Mouse (Mus musculus): ENCODE data around the gene Sorbs2. TPM values are rescaled to one million over a fixed set of nuclear protein-coding genes. Genes with fewer than 3 reads are reported as not detected.

The Sorbs2 gene
- total RNA-seq, 2 experiments from 2014 or later = 32.8 to 80.8 TPM

DNA sequence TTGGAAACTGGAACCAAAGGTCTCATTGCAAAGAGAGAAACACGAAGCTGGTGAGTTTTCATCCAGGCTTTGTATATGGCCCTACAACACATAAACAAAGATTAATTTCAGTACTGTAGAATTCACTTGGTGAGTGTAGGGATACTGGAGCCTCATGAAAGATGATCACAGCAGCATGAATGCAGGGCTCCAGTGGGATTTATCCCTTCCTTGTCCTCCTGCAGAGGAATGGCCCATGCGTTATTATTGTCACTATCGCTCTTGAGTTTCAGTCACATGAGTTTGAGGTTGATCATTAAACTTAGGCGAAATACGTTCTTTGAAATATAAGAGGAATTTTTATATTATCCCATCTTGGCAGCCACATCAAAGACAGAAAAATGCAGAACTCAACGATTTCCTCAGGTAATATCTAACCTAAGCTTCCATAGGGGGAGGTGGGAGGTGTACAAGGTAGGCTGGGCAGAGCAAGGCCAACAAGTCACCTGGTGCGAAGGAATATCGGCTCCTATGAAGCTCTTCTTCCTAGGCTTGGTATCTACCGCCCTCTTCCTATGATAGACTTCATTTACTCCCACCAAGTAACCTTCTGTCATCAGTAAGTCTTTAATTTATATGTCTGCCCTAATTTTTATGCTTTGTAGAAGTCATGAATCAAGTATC is 76.9 kb downstream of the Sorbs2 start:
- no peak for TF ChIP-seq CTCF (IDR thresholded peaks at IDR 0.05)
- Histone ChIP-seq H3K27ac (no peak overlapping the region), H3K4me3 (no peak overlapping the region)
- DNase-seq = no peak
- intact Hi-C loops (cut with DNase I) = no loop called here

DNA sequence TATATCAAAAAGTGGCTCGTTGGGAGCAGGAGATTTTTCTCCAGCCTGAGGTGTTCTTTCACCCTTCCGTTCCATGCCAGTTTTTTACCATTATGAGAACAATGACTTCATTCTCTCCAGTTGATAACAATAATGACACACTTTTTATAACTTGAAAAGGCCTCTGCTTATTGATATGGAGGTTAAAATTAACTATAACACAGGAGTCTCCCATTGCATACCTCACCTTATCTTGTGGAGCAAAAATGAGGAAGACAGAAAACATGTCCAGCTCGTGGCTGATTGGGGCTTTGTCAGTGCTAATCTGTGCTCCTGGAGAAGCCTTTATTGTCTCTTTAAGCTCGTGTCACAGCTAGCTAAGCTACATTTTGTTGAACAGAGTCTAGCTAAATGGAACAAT is 77.6 kb downstream of the Sorbs2 start:
- Histone ChIP-seq H3K4me3 (no peak overlapping the region), H3K27ac (no peak overlapping the region)
- intact Hi-C loops (cut with DNase I) = no loop called here
- no peak for DNase-seq
- no peak for TF ChIP-seq CTCF (IDR thresholded peaks at IDR 0.05)

DNA sequence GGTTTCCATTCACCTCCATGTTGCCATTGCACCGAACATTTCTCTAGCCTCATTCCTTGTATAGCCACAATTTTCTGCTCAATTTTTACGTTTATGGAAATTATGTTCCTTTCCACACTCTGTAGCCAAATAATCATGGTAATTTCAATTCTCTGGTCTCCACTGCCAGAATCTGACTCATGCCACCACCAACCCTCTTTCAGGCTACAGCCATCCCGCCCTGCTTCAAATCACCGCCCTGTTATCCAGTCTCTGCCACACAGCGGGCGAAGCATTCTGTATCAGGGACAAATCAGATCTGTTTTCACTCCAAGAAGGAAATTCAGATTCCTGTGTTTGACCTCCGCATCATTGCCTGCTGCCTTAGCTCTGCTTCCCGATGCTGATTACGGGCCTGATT is 79.4 kb downstream of the Sorbs2 start:
- TF ChIP-seq CTCF (IDR thresholded peaks at IDR 0.05) = no peak
- no peak overlapping the region for H3K4me3 ChIP-seq
- no peak for DNase-seq
- H3K27ac ChIP-seq = no peak overlapping the region
- intact Hi-C loops (cut with DNase I) = no loop called here

DNA sequence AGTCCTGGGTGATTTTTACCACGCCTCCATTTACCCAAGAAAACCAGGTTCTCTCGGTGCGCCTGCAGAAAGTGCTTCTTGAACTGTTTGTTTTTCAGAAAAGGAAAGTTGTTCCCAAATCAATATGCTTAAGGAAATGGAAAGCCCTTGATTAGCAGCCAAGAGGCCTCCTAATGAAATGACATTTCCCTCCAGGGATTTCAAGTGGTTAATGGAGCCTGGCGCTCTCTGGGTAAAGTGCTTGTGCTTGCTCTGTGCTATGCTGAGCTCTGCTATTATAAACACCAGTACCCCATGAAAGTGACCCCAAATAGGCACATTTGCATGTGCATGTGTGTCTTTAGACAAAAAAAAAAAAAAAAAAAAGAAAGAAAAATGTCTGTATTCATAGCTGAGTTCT is 84.3 kb downstream of the Sorbs2 start:
- TF ChIP-seq CTCF (IDR thresholded peaks at IDR 0.05) = no peak
- no peak for DNase-seq
- H3K27ac ChIP-seq = no peak overlapping the region
- intact Hi-C loops (cut with DNase I) = no loop called here
- no peak overlapping the region for H3K4me3 ChIP-seq

DNA sequence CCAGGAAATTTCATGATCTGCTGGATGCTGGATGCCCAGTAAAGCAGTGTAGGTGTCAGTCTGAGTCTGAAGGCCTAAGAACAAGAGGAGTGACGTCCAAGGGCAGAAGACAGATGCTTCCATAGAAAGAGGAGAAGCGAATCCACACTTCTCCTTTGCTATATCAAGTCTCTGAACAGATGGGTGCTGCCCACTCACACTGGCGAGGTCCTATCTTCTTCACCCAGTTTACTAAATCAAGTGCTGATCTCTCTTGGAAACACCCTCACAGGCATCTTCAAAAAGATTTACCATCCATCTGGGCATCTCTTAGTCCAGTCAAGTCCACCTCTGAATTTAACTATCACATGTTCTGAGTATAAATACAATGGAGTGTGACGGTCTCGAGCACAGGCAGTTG is 86.1 kb downstream of the Sorbs2 start:
- Histone ChIP-seq H3K27ac (no peak overlapping the region), H3K4me3 (no peak overlapping the region)
- DNase-seq = no peak
- intact Hi-C loops (cut with DNase I) = no loop called here
- TF ChIP-seq CTCF (IDR thresholded peaks at IDR 0.05) = no peak

DNA sequence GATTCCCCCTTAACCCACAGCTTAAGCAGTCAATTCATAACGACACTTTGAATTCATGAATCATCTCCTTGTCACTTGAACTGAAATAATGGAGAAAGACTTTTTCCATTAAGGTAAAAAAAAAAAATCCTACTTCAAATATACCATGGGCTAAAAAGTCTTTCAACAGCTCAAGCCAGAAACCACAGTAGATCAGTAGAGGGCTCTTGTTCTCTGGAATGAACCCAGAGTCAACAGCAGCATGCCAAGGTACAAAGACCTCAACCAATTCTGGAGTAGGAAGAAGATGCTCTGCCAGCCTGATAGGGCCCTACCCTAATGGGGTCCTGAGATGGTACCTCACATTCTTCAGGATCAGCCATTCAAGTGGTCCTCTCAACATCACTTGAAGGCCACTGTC is 88.4 kb downstream of the Sorbs2 start:
- intact Hi-C loops (cut with DNase I) = no loop called here
- TF ChIP-seq CTCF (IDR thresholded peaks at IDR 0.05) = no peak
- DNase-seq = no peak
- Histone ChIP-seq H3K4me3 (no peak overlapping the region), H3K27ac (no peak overlapping the region)

DNA sequence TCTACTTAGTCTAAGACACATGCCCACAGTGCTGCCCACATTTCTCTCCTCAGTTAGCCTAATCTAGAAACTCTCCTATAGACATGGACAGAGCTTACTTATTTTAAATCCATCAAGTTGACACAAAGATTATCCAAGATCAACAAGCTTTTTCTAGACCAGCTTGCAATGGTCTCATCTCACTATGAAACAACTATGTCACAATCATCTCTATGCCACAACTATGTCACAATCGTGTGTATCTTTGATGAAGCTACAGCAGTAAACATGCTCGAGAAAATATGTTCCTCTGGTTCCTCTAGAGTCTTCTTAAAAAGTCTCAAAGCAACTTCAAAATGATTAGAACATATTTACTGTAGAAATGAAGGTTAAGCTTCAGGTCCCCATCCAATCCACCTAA is 89.0 kb downstream of the Sorbs2 start:
- intact Hi-C loops (cut with DNase I) = no loop called here
- TF ChIP-seq CTCF (IDR thresholded peaks at IDR 0.05) = no peak
- Histone ChIP-seq H3K27ac (no peak overlapping the region), H3K4me3 (no peak overlapping the region)
- no peak for DNase-seq

DNA sequence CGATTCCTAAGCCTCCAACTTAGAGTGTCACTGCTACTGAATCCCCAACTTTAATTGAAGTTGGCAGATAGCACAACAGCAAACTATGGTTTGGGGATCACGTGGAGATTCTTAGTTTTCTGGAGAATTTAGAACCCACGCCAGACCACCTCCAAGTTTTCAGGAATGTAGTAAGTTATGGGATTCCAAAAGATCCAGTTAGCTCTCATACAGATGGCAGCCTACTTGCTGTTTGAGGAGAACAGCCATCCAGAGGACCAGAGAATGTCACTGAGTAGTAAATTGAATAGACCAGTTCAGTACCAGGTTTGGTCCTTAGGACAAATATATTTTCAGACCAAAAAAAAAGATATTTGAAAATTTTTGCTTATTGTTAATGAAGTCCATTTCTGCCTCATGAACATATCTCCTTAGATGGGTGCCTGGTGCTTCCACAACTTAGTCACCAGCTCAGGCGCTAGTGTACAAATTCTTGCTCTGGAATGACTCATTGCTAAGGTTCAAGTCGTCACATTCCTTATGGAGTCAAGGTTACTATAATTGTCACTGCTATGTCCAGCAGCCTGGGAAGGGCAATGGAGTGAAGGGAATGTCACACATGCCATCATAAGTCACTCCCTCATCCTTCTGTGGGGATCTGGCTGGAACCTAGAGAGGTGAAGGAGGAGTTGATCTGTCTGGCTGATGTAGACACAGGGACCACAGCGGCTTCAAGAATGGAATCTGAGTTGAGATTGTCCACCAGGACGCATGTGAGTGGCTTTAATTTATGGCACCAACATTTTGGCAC is 90.2 kb downstream of the Sorbs2 start:
- Histone ChIP-seq H3K27ac (no peak overlapping the region), H3K4me3 (no peak overlapping the region)
- no peak for DNase-seq
- intact Hi-C loops (cut with DNase I) = no loop called here
- TF ChIP-seq CTCF (IDR thresholded peaks at IDR 0.05) = no peak

DNA sequence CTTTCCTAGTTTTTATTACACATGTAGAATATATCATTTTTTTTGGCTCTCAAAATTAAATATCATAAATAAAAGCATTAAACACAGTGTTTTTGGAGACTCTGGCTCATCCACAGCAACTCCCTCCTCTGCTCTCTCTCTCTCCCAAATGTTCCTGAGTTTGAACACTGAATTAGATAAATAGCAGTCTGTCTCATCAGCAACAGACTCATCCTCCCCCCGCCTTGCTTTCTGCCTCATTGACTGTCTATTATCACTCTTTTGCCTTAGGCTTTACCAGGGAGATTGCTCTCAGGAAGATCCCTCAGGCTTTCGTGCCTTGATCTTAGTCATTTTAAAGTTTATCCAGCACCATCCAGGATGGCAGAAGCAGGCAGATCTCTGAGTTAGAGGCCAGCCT is 91.3 kb downstream of the Sorbs2 start:
- Histone ChIP-seq H3K4me3 (no peak overlapping the region), H3K27ac (no peak overlapping the region)
- intact Hi-C loops (cut with DNase I) = no loop called here
- DNase-seq = no peak
- no peak for TF ChIP-seq CTCF (IDR thresholded peaks at IDR 0.05)

DNA sequence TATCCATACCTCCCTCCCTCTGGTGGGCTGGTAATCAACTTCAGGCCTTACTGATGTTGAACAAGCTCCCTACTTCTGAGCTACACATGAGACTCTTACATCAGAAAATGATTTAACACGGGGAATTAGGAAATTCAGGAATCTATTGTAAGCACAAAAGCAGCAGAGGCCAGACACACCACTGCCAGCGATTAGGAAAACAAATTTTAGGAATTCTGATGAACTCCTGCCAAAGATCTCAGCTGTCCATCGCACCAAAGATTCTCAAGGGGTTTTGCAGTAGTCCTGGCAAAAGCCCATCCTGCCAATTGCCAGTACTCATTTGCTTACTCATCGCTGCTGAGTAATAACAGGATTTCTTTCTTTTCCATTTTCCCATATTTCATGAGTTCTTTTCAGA is 94.4 kb downstream of the Sorbs2 start:
- no peak overlapping the region for H3K27ac ChIP-seq
- intact Hi-C loops (cut with DNase I) = no loop called here

DNA sequence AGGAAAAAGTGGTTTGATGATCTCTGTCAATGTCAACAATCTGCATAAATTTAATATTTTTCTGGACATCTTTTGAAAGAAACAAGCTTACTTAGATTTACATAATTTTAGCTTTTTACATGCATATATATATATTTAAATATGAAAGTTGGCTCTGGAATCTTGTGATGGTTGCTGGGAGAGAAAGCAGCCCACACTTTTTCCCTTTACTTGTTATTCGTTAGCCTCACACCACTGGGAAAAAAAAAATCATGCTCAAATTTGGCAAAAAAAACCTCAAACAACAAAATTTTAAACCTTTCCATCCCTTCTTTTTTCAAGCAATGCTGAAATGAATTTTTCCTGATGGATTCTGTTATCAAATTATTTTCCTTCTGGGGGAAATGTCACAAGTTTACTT is 97.8 kb downstream of the Sorbs2 start:
- no peak for TF ChIP-seq CTCF (IDR thresholded peaks at IDR 0.05)
- intact Hi-C loops (cut with DNase I) = no loop called here
- Histone ChIP-seq H3K4me3 (no peak overlapping the region), H3K27ac (no peak overlapping the region)
- DNase-seq = no peak

More for the DNA sequence above, 94.4 kb downstream of the Sorbs2 start:
- H3K4me3 ChIP-seq = no peak overlapping the region
- TF ChIP-seq CTCF (IDR thresholded peaks at IDR 0.05) = no peak
- DNase-seq = peak; percentile 62

DNA sequence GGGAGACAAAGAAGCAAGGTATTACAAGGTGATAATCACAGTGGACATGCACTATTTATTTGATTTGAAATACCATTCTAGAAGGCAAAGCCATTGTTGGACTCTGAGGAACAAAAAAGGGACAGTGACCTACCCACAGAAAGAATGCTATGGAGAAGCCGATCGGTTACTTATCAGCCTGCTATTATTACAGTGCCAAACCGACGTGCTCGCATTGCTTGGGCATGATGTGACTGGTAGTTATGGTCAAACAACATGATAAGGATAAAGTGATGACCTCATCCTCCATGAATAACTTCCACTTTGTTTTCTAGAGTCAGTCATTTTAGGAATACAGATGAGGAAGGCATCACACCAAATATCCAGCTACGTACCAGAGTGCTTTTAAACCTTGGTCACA is 99.4 kb downstream of the Sorbs2 start:
- intact Hi-C loops (cut with DNase I) = no loop called here
- DNase-seq = no peak
- Histone ChIP-seq H3K27ac (no peak overlapping the region), H3K4me3 (no peak overlapping the region)
- no peak for TF ChIP-seq CTCF (IDR thresholded peaks at IDR 0.05)

DNA sequence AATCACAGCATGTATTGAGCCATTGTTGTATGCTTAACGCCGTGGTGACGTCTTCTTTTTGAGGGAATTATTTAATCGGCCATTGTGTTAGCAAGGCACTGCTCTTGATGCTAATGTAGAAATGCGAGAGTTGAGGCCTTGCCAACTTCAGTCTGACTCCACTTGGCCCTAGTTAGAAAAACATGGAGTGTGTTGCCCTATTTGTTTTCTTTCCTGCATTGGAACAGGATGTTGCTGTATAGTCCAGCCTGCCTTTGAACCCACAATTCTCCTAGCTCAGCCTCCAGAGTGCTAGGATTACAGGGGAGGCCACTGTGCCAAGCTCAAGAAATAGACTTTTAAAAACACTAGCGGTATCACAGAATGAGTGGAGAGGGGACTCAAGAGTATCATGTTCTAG is 100.8 kb downstream of the Sorbs2 start:
- no peak for TF ChIP-seq CTCF (IDR thresholded peaks at IDR 0.05)
- no peak overlapping the region for H3K4me3 ChIP-seq
- DNase-seq = no peak
- intact Hi-C loops (cut with DNase I) = no loop called here
- H3K27ac ChIP-seq = no peak overlapping the region
